Mouse (Mus musculus): ENCODE data around the gene Grm7. TPM values are rescaled to one million over a fixed set of nuclear protein-coding genes. Genes with fewer than 3 reads are reported as not detected.

The Grm7 gene
- total RNA-seq, 2 experiments from 2014 or later, result 0.10 TPM; not detected in 1

DNA sequence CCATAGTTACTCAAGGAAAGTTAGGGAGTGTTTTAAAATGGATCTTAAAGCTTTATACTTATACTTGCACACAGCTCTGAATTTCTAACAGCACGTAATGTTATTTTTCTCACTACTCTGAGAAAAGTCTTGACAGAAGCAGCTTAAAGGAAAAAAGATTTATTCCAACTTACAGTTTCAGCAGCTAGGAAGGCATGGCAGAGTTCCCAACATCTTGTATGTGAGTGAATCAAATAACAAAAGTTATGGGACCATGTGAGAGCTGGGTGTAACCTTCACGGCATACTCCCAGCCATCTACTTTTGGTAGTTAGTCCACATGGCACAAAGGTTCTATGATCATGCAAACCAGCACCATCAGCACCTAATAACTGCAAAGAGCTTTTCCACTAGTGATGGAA, 172.9 kb downstream of the Grm7 start:
- no peak for DNase-seq
- intact Hi-C loops (cut with DNase I), result no loop called here

DNA sequence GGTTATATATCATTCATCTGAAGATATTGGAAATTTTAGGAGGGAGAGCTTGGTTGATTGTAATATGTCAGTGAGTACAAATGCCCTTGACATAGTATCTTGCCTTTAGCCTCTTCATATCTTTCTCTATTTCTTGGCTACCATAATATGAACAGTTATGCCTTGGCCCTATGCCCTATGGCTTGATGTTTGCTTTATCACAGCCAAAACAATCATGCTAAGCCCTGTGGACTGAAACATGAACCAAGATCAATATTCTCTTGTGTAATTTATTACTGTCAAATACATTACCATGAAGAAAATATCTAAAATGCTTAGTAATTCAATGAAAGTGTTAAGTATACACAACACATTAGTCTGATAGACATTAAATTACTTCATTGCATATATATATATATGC, 222.9 kb downstream of the Grm7 start:
- DNase-seq, result no peak

DNA sequence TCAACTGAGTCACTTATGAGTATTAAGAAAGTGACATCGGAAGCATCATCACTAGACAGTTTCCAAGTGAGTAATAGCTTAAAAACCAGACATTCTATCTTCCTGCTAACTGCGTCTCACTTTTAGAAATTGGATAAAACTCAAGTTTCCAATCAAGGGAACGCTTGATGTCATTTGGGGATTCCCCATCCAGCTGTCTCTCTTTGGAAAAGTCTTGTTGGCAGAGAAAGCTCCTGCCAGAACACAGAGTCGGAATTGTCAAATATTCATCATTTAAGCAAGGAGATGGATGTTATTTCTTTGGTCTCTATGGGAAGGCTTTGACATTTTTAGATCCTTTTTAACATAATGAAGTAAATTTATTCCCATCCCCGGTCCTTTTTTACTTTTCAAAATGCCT, 336.6 kb downstream of the Grm7 start:
- intact Hi-C loops (cut with DNase I), result no loop called here
- DNase-seq, result no peak

More for the DNA sequence above, 222.9 kb downstream of the Grm7 start:
- intact Hi-C loops (cut with DNase I), result no loop called here

DNA sequence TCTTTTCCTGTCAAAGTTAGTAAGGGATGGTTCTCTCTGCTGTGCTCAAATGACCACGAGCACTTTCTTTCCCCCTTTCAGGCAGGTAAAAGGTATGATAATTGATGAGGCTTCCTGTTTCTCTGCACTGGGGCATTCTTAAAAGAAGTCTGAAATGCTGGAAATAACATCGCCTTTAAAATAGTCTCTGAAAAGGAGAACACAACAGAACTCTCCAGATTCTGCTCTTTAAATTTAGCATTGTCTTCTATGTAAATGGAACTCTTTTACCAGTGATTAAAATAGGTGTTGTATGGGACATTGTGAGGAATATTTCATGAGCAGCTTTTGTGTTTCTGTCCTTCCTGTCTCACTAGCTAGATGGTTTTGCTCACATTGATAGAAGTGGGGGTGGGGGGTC, 393.7 kb downstream of the Grm7 start:
- DNase-seq, result no peak
- intact Hi-C loops (cut with DNase I), result no loop called here

DNA sequence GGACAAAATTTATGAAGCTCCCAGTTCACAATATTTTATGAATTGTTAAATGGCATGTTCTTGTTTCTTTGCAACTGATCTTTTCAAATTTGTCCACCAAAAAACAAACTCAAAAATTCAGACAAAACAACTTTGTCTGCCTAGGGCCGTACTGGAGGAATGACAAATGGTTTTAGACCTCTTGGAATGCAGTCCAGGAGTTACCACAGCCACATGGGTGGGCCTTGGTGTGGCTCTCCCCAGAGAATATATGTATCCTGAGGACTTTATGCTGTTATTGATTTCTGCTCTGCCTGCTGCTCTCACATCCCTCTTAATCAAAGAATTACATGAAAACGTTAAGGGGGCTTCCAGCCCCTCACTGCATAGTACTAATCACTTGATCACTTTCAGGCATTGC, 400.5 kb downstream of the Grm7 start:
- intact Hi-C loops (cut with DNase I), result no loop called here
- DNase-seq, result no peak

DNA sequence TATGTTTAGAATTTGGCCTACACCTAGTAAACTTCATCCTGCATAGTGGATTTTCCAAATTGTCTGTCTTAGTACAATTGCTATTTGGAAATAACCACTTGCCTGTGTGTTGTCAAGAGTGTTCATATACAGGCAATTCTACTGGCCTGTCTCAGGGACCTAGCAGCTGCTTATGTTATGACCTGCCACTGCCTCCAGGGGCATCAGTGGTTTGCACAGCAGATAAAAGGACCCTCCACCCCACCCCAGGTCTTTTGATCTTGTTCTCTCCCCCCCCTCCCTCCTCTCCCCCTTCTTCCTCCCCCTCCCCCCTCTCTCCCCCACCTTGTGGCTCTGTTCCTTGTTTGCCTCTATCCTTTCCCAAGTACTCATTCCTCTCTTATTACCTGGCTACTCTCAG, 403.9 kb downstream of the Grm7 start:
- intact Hi-C loops (cut with DNase I), result no loop called here

DNA sequence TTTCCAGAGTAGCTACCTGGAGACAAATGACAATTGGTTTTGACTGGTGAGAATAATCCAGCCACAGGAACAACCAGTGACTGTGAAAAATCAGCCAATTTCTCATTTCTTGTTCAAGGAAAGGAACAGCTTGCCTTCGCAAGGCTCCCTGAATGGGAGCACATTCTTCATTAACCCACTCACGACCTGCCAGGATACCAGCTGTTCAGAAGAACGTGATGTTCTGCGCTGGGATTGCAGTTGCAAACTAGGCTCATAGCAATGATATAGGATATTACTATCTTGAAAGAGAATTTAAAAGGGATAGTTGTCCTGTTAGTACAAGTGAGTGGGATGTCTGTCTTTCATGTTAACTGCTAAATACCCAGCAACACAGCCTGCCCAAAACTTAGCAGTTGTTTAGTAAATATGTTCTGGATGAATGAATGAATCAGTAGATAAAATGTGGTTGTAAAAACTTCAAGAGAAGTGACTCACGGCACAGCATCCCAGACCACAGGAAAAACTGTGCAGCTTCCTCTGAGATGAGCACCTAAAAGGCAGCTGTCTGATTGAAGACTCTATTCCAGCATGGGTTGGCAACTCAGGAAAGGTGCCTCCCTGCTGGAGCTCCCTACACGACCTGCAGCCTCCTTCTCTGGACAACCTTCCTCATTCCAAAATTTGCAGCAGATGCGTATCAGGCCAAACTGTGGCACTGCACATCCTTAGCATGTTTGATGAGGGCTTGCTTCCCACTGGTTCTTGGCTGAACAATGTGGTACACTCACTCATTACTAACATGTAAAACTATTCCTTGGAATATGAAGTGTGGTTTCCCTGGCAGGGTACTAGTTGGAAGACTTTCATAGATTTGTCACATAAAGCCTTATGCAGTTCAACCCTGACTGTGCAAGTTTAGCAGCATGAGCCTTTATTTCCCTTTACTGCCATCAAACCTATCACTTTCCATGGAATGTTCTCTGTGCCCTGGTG, 408.9 kb downstream of the Grm7 start:
- intact Hi-C loops (cut with DNase I), result no loop called here
- no peak for DNase-seq

More for the DNA sequence above, 403.9 kb downstream of the Grm7 start:
- DNase-seq, result no peak

DNA sequence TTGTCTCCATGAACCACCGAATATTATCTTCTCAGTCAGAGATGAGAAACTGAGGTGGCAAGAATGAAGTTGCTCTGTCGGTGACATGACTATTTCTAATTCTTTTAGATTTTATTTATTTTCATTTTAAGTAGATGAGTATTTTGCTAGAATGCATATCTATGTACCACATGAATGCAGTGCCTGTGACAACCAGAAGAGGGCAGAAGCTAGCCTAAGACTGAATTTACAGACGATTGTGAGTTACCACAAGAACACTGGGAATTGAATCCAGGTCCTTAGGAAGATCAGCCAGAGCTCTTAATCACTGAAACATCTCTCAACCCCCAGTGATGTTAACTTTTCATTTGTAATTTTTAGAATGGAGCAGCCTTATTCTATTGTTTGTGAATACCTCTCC, 412.4 kb downstream of the Grm7 start:
- intact Hi-C loops (cut with DNase I), result no loop called here
- no peak for DNase-seq

DNA sequence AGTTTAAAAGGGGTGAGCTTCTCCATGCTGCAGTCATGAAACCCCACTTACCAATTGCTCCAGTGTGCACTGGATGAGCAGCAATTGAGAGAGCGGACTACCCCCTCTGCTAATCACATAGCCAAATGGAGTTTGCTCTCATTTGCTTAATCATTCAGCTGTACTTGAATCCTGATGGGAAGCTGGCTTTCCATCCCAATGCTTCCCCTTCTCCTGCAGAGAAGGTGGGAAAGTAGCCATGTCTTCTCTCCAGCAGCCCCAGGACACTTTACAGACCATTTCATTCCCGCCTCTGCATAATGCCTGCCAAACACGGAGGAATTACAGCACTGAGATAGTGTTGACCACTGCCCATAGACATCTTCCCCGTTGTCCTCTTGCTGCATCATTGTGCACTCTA, 414.6 kb downstream of the Grm7 start:
- DNase-seq, result no peak
- intact Hi-C loops (cut with DNase I), result no loop called here

DNA sequence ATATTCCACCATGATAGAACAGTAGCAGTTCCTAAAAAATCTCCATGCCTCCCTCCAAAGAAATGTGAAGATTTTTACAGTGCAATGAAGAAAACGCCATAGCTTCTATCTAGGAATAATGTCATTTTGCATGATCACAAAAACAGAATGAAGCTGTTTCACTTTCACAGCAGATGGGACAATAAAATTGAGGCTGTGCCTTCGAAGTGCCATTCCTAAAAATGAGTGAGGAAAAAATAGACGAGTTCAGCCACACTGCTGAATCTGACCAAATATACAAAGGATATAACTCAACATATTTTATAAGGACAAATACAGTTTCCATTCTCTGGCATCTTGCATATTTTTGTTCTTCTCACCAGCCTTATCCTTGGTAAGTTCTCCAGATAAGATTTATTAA, 439.2 kb downstream of the Grm7 start:
- intact Hi-C loops (cut with DNase I), result no loop called here
- DNase-seq, result no peak

DNA sequence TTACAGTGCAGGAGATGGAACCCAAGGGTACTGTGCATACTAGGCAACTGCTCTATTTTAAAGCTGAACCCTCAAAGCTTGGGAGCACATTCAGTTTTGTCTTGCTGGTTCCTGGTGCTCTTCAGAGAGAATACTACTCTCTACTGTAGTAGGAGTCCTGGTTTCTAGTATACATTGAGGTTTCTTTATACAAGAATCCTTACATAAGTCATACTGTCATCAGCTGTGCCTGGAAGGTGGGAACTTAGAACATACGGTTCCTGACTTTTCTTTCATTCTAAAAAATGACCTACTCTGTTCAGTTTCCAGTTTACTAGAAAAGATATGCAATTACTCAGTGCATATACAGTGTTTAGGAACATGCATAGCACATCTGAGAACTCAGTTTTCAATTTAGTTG, 449.4 kb downstream of the Grm7 start:
- DNase-seq, result no peak
- intact Hi-C loops (cut with DNase I), result no loop called here

DNA sequence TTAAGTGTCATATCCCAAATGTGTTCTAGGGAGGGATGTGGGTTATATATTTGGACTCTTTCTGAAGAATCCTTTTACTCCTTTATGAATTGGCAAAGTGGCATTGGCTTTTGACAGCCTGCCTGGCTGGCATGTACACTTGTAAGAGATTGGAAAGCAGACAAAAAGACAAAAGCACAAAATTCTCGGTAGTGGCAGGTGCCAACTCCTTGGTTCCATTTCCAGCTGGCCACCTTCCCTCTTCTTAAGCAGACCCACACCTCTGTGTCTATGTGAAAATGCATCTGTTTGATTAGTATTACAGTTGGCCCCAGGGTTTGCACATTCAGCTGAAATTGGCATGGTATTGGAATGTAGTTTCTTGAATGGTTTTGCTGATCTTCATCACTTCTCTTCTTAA, 460.1 kb downstream of the Grm7 start:
- no peak for DNase-seq
- intact Hi-C loops (cut with DNase I), result no loop called here

DNA sequence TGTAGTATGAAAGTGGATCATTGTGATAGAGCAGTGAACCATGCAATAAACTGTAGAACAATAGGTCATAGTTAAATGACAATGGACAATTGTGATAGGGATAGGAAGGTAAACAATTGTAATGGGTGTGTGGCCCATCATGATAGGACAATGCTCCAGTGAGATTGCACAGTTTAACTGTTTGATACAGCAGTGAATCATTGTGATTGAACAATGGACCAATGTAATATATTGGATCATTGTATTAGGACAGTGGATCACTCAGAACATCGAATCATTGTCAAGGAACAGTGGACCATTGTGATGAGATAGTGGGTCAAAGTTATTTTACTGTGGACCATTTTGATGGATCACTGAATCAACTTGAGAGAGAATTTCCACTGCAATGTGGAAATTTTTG, 515.7 kb downstream of the Grm7 start:
- intact Hi-C loops (cut with DNase I), result no loop called here

DNA sequence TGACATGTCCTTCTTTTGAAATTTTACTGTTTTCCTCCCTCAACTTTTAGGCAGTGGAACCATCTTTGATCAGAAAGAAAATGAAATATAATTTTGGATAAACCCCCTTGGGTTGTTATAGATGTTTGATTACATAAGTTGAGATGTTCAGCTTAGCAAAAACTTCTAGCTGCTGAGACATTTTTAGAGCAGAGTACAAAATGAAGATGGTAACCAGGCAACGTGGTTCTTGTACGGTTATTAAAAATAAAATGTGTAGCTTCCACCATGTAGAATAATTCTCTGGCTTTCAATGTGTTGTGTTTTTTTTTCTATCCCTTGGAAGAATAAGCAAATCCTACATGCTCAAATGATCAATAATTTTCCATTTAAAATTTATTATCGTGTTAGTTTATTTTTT, 550.0 kb downstream of the Grm7 start:
- intact Hi-C loops (cut with DNase I), result no loop called here
- no peak for DNase-seq

More for the DNA sequence above, 515.7 kb downstream of the Grm7 start:
- no peak for DNase-seq

DNA sequence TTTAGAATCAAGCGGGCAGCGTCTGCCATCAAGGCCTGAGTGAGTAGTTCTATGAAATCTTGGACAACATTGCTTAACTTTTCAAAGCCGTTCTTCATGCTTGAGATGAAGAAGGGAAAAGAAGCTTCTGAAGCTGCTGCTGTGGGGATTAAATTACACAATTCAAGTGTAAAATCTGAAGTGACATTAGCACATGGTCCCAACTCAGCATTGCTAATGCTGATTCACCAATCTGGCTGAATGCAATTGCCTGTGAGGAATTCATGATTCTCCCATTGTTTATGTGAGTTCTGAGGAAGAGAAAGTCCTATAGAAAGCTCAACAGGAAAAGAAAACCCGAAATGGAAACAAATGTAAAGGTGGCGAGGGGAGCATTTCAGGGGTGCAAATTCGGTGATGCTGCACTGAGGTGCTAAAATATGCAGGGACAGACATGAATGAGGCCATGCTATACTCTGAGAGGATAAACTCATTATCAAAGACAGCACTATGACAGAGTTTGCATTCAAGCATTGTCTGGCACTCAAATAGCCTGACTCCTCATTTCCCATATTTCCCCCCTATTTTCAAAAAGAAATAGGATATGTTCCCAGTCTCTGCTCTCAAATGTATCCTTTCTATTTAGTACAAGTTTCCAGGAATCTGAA, 575.8 kb downstream of the Grm7 start:
- intact Hi-C loops (cut with DNase I), result no loop called here
- no peak for DNase-seq

DNA sequence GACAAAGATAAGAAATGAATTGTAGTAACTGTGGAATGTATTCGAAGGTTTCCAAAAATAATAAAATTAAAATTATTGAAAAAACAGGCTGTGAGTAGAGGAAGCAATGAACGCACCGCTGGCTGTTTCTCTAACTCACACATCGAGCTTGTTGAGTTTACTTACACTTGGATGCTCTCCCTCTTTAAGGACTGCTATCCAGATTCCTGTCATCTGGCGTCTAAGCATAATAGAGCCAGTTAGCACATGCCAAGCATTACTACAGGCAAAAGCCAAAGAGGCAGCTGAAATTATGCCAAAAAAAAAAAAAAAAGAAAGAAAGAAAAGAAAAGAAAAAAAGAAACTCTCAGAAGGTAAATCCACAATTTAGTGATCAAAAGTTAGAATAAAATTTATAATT, 609.8 kb downstream of the Grm7 start:
- DNase-seq, result peak in 1 of 2 experiments; percentile 1
- intact Hi-C loops (cut with DNase I), result no loop called here

DNA sequence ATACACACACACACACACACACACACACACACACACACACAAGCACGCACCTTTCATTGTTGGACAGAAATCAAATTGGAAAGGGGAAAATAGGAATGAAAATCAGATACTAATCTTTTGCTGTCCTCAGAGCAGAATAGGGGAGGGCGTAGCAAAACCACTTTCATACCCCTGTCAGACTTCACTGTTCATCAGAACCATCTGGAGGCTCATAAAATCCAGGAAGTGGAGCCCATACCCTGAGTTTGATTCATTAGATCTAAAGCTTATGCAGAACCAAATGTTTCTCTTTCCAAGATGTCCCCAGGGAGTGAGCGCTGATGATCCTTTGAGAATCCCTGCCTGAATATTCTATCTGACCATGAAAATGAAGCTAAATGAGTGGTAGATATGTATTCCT, 611.6 kb downstream of the Grm7 start:
- no peak for DNase-seq

DNA sequence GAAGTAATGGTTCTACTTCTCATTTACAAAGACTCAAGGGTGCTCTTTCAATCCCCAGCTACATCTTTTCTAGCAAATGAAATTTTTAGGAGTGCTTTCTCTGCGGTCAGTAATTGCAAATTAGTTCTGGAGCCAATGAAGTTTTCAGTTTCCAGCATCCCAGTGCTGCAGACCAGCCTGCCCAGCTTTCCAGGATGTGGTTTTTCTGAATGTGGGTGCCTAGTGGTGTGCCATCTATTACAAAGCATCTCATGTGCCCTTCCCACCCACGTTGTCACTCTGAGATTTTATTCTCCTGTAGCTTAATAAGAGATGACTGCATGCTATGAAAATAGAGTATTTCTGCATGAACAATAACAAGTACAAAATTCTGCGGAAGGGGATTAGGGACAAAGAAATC, 612.9 kb downstream of the Grm7 start:
- intact Hi-C loops (cut with DNase I), result no loop called here
- DNase-seq, result no peak

More for the DNA sequence above, 611.6 kb downstream of the Grm7 start:
- intact Hi-C loops (cut with DNase I), result no loop called here

DNA sequence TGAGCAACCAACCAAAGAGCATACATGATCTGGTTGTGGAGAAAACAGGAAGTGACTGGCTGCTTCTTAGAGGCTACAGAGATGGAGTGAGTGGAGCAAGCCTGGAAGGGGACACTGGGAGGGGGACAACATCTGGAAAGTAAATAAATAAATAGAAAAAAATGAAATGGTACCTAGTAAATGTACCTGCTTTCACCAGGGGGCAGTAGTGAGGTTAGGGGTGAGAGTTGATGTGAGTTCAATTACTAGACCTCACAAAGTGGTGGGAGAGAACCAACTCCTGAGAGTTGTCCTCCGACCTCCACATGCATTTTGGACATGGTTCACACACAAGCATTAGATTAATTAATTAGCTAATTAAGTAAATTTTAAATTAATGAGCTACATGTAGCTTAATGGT, 615.8 kb downstream of the Grm7 start:
- intact Hi-C loops (cut with DNase I), result no loop called here
- DNase-seq, result no peak

DNA sequence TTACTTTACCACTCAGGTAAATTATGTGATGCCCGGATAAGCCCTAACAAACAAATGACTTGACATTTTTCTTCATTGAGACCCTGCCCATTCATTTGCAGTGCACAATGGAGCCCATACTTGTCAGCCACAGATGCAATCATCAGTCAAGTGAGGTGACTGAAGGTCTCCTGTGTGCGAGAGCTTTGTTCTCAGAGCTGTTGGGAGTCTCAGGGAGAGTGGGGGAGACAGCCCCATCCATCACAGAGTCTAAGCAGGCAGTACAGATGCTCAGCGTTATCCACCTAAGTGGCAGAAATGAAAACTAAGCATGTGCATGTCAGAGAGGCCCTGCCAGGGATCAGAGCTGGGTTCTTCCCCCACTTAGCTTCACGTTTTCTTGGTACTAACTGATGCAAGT, 631.3 kb downstream of the Grm7 start:
- DNase-seq, result no peak
- intact Hi-C loops (cut with DNase I), result no loop called here

DNA sequence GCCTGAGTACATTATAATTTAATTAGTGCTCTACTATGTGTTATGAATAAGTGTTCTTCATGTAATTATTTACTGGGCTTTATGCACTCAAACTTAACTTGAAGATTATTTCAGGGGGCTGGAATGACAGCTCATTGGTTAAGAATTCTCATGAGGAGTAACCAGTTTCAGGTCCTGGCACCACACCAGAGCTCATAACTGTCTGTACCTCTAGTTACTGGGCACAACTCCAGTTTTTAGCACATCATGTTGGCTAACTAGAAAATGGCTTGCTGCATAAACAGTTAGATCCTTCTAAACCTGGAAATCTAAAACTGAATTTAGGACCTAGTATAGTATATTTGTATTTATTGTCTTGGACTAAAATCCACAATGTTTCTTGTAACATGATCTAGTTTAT, 633.1 kb downstream of the Grm7 start:
- no peak for DNase-seq
- intact Hi-C loops (cut with DNase I), result no loop called here

DNA sequence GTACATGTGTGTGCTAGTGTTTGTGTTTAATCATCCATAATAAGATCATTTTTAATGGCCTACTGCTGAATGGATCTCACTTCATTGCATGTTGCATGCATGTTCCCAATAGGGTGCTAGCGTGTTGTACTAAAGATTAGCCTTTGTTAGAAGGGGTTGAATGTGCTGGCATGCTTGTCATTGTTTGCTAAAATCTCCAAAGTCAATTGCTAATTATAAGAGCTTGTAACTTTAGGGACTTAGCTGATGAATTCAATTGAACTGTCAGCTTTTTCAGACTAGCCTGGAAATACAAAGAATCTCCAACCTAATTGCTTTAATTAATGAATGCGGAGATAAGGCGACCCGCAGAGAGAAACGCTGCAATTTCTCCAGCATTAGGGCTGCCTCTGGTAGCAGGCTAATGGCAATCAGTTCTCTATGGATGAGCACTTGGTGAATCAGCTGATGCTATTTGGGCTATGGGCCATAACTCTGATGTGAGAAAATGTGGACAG, 648.2 kb downstream of the Grm7 start:
- DNase-seq, result no peak
- intact Hi-C loops (cut with DNase I), result no loop called here

All from heart, postnatal 14 days (tissue).